Mouse (Mus musculus): Measurements from ENCODE around the gene Pappa.

Pappa gene

GRCm38 (mm10) chr4:65123741-65124224 lies at the start of gene Pappa:
Pappa (plus strand) TSS chr4:65124174.
- no peak for DNase-seq (ENCODE audit: low read depth, low spot score)

- DNase-seq (ENCODE audit: low read depth, low spot score), result no peak
Measured at GRCm38 (mm10) chr4:65077906-65078615, 45.9 kb upstream of the Pappa start.

GRCm38 (mm10) chr4:65086864-65087263 lies 37.1 kb upstream of the Pappa start:
- DNase-seq (ENCODE audit: low read depth, low spot score), result no peak

GRCm38 (mm10) chr4:65087592-65087991 lies 36.4 kb upstream of the Pappa start:
- no peak for DNase-seq (ENCODE audit: low read depth, low spot score)

GRCm38 (mm10) chr4:65092191-65092590 lies 31.8 kb upstream of the Pappa start:
- DNase-seq (ENCODE audit: low read depth, low spot score), result no peak

- DNase-seq (ENCODE audit: low read depth, low spot score), result no peak
Measured at GRCm38 (mm10) chr4:65120329-65120728, 3.6 kb upstream of the Pappa start.

- no peak for DNase-seq (ENCODE audit: low read depth, low spot score)
Measured at GRCm38 (mm10) chr4:65122841-65123240, 1.1 kb upstream of the Pappa start.

- DNase-seq (ENCODE audit: low read depth, low spot score), result no peak
Measured at GRCm38 (mm10) chr4:65124369-65125151, 586 bp downstream of the Pappa start.

GRCm38 (mm10) chr4:65125341-65126332 lies 1.7 kb downstream of the Pappa start:
- DNase-seq (ENCODE audit: low read depth, low spot score), result no peak

GRCm38 (mm10) chr4:65126451-65127290 lies 2.7 kb downstream of the Pappa start:
- no peak for DNase-seq (ENCODE audit: low read depth, low spot score)

- DNase-seq (ENCODE audit: low read depth, low spot score), result no peak
Measured at GRCm38 (mm10) chr4:65127291-65127590, 3.3 kb downstream of the Pappa start.

GRCm38 (mm10) chr4:65132657-65133056 lies 8.7 kb downstream of the Pappa start:
- no peak for DNase-seq (ENCODE audit: low read depth, low spot score)

GRCm38 (mm10) chr4:65134358-65134757 lies 10.4 kb downstream of the Pappa start:
- no peak for DNase-seq (ENCODE audit: low read depth, low spot score)

GRCm38 (mm10) chr4:65135109-65135508 lies 11.1 kb downstream of the Pappa start:
- DNase-seq (ENCODE audit: low read depth, low spot score), result no peak

GRCm38 (mm10) chr4:65136541-65136940 lies 12.6 kb downstream of the Pappa start:
- no peak for DNase-seq (ENCODE audit: low read depth, low spot score)

- DNase-seq (ENCODE audit: low read depth, low spot score), result no peak
Measured at GRCm38 (mm10) chr4:65146936-65147335, 23.0 kb downstream of the Pappa start.

GRCm38 (mm10) chr4:65153601-65154000 lies 29.6 kb downstream of the Pappa start:
- no peak for DNase-seq (ENCODE audit: low read depth, low spot score)

- DNase-seq (ENCODE audit: low read depth, low spot score), result no peak
Measured at GRCm38 (mm10) chr4:65156231-65156630, 32.3 kb downstream of the Pappa start.

GRCm38 (mm10) chr4:65158651-65159050 lies 34.7 kb downstream of the Pappa start:
- DNase-seq (ENCODE audit: low read depth, low spot score), result no peak

- no peak for DNase-seq (ENCODE audit: low read depth, low spot score)
Measured at GRCm38 (mm10) chr4:65159481-65159880, 35.5 kb downstream of the Pappa start.

- no peak for DNase-seq (ENCODE audit: low read depth, low spot score)
Measured at GRCm38 (mm10) chr4:65163698-65164097, 39.7 kb downstream of the Pappa start.
